Mouse (Mus musculus): ENCODE results near the gene Ap3m1.

GRCm38 (mm10) chr14:21031783-21032511 lies 20.4 kb downstream of the Ap3m1 start:
- TF ChIP-seq EP300 (optimal IDR thresholded peaks at IDR 0.05) (no peak), CTCF (IDR thresholded peaks at IDR 0.05; ENCODE audit: low read depth) (no peak)

Measured in stomach, postnatal 0 days (tissue).